Mouse (Mus musculus) E14TG2a.4 (cell line): Measurements from ENCODE around the gene Ddx50.

ENCODE experiments used
- CTCF ChIP-seq: conservative IDR thresholded peaks from 2 replicates; pipeline ENCODE4 v1.5.1; 2014; ENCODE audit warnings: low read length
- NANOG ChIP-seq: IDR thresholded peaks from 2 replicates; pipeline ENCODE4 v1.6.1; 2014; ENCODE audit warnings: borderline replicate concordance, low read length, mixed read lengths
- POU5F1 ChIP-seq: IDR thresholded peaks from 2 replicates; pipeline ENCODE4 v1.6.1; 2014; ENCODE audit warnings: low read length, borderline replicate concordance

- TF ChIP-seq CTCF (no peak), NANOG (no peak), POU5F1 (no peak)
These were observed 51.0 kb downstream of the Ddx50 start for GRCm38 (mm10) chr10:62600056-62600455.
